Mouse (Mus musculus): ENCODE results near the gene Vmn1r215.
"Not testable (repeated sequence)": the region's sequence is repeated elsewhere in the genome, so short reads cannot be mapped to it uniquely, and the experiment has no call there.

Gene Vmn1r215

GRCm38 (mm10) chr13:23067725-23068124, at the start of gene Vmn1r215:
Gene Vmn1r215, plus strand, starts transcription at chr13:23068025.
- no peak for DNase-seq

GRCm38 (mm10) chr13:23018158-23018557, 49.7 kb upstream of the Vmn1r215 start:
- no peak for DNase-seq

GRCm38 (mm10) chr13:23024812-23025211, 43.0 kb upstream of the Vmn1r215 start:
- no peak for DNase-seq

GRCm38 (mm10) chr13:23030118-23030517, 37.7 kb upstream of the Vmn1r215 start, which contains the start of gene Vmn1r214:
Gene Vmn1r214, plus strand, starts transcription at chr13:23030418.
- no peak for DNase-seq

GRCm38 (mm10) chr13:23057778-23058177, 10.0 kb upstream of the Vmn1r215 start:
- no peak for DNase-seq

- DNase-seq = no peak
These were observed 1.5 kb downstream of the Vmn1r215 start for GRCm38 (mm10) chr13:23069312-23069711.

GRCm38 (mm10) chr13:23094386-23094785, 26.6 kb downstream of the Vmn1r215 start:
- no peak for DNase-seq

- DNase-seq = not testable (repeated sequence)
These were observed 50.3 kb downstream of the Vmn1r215 start, which contains the start of gene Vmn1r217 for GRCm38 (mm10) chr13:23118126-23118525. Gene Vmn1r217, minus strand, starts transcription at chr13:23118226.

- DNase-seq = no peak
These were observed 52.8 kb downstream of the Vmn1r215 start for GRCm38 (mm10) chr13:23120611-23121010.

Measured in cerebellum, adult 9-11 months (tissue).